Mouse (Mus musculus) kidney, adult 2 months (tissue): ENCODE measurements around the gene Cmc2. TPM values are rescaled to one million over a fixed set of nuclear protein-coding genes. Genes with fewer than 3 reads are reported as not detected.
A peak's percentile ranks its signal among the peaks of the same experiment; 100 is the strongest.

ENCODE experiments used
- DNase-seq: peaks from one replicate; pipeline ENCODE4 v3.0.0; 2021
- H3K27ac ChIP-seq: fragments of 200-500 bp; 2 replicates; pipeline ENCODE4 v1.5.1; 2012; ENCODE audit warnings: low read depth, low read length, control low read depth, inconsistent platforms; ENCODE audit not compliant: insufficient read depth
- H3K27me3 ChIP-seq: fragments of 200-500 bp; replicated peaks from 2 replicates; pipeline ENCODE4 v1.6.1; 2012; ENCODE audit warnings: mild to moderate bottlenecking, moderate library complexity, low read length, inconsistent platforms; ENCODE audit not compliant: control insufficient read depth, insufficient read depth
- H3K36me3 ChIP-seq: fragments of 200-500 bp; 2 replicates; pipeline ENCODE4 v1.6.1; 2012; ENCODE audit warnings: mild to moderate bottlenecking, moderate library complexity, low read length, inconsistent platforms; ENCODE audit not compliant: control insufficient read depth, insufficient read depth
- H3K4me1 ChIP-seq: fragments of 200-500 bp; 2 replicates; pipeline ENCODE4 v1.6.1; 2011; ENCODE audit warnings: low read length; ENCODE audit not compliant: control insufficient read depth, insufficient read depth
- H3K4me3 ChIP-seq: fragments of 200-500 bp; 2 replicates; pipeline ENCODE4 v1.5.1; 2011; ENCODE audit warnings: mild to moderate bottlenecking, low read depth, low read length, control low read depth; ENCODE audit not compliant: insufficient read depth
- CTCF ChIP-seq: fragments of 200-500 bp; conservative IDR thresholded peaks from 2 replicates; pipeline ENCODE4 v1.5.1; 2011; ENCODE audit warnings: low read depth, mild to moderate bottlenecking, control low read depth, low read length, moderate library complexity, mixed read lengths; ENCODE audit not compliant: insufficient read depth, insufficient read length
- POLR2A ChIP-seq: fragments of 200-500 bp; IDR thresholded peaks from one replicate; pipeline ENCODE4 v1.6.1; 2011; ENCODE audit warnings: low read depth, low read length, control low read depth
- WGBS: fragments of 180-500 bp; shearing (Covaris S2); methylation state at CpG from one replicate; pipeline ENCODE4 v1.1.7; 2018; 5-methylcytosine and 5-hydroxymethylcytosine counted together
- polyA plus RNA-seq: library from polyadenylated mRNA; depleted of rRNA; stranded (reverse); fragments of >200 nt; gene quantifications from 2 replicates; pipeline ENCODE4 v1.2.3, GENCODE M21; 2012

Cmc2 gene
- polyA plus RNA-seq, 1 experiment: 17.7 TPM

GRCm38 (mm10) chr8:116942284-116943058 is 21.2 kb upstream of the Cmc2 start:
- peaks cover 11% of the 10 kb centered on the region for H3K4me1 ChIP-seq
- no peaks in the 10 kb centered on the region for H3K36me3 ChIP-seq
- TF ChIP-seq POLR2A: no peak
- TF ChIP-seq CTCF: no peak
- H3K4me3 ChIP-seq: no peak overlapping the region
- DNase-seq: no peak
- 76% methylated on average over 12 of the region's 12 CpGs for whole genome bisulfite sequencing
- H3K27ac ChIP-seq: no peak overlapping the region
- no peaks in the 10 kb centered on the region for H3K27me3 ChIP-seq

- TF ChIP-seq CTCF (no peak), POLR2A (no peak)
Measured at GRCm38 (mm10) chr8:116935506-116935905, 14.3 kb upstream of the Cmc2 start.

GRCm38 (mm10) chr8:116934976-116935375 is 13.7 kb upstream of the Cmc2 start:
- Histone ChIP-seq H3K27me3 (no peaks in the 10 kb centered on the region), H3K36me3 (no peaks in the 10 kb centered on the region), H3K4me3 (no peak overlapping the region), H3K4me1 (no peaks in the 10 kb centered on the region), H3K27ac (no peak overlapping the region)
- TF ChIP-seq CTCF (no peak), POLR2A (no peak)
- WGBS: 96% methylated on average over 4 of the region's 4 CpGs
- DNase-seq: no peak

More at GRCm38 (mm10) chr8:116935506-116935905, 14.3 kb upstream of the Cmc2 start:
- Histone ChIP-seq H3K27me3 (no peaks in the 10 kb centered on the region), H3K36me3 (no peaks in the 10 kb centered on the region), H3K27ac (no peak overlapping the region), H3K4me1 (no peaks in the 10 kb centered on the region), H3K4me3 (no peak overlapping the region)
- no peak for DNase-seq
- 93% methylated on average over 6 of the region's 6 CpGs for WGBS

- no peaks in the 10 kb centered on the region for H3K36me3 ChIP-seq
- H3K4me1 ChIP-seq: no peaks in the 10 kb centered on the region
- H3K4me3 ChIP-seq: no peak overlapping the region
- DNase-seq: no peak
- no peaks in the 10 kb centered on the region for H3K27me3 ChIP-seq
- TF ChIP-seq CTCF: no peak
- no peak for TF ChIP-seq POLR2A
- no peak overlapping the region for H3K27ac ChIP-seq
- WGBS: 93% methylated on average over 5 of the region's 5 CpGs
Measured at GRCm38 (mm10) chr8:116928588-116928987, 7.3 kb upstream of the Cmc2 start.

GRCm38 (mm10) chr8:116927880-116928279 is 6.6 kb upstream of the Cmc2 start:
- no peak for TF ChIP-seq POLR2A
- TF ChIP-seq CTCF: peak; percentile 63
- Histone ChIP-seq H3K27ac (no peak overlapping the region), H3K27me3 (no peaks in the 10 kb centered on the region), H3K4me3 (no peak overlapping the region), H3K36me3 (no peaks in the 10 kb centered on the region), H3K4me1 (no peaks in the 10 kb centered on the region)
- peak; percentile 38 for DNase-seq
- WGBS: 86% methylated on average over 9 of the region's 9 CpGs

GRCm38 (mm10) chr8:116923526-116923925 is 2.3 kb upstream of the Cmc2 start:
- WGBS: 84% methylated on average over 8 of the region's 8 CpGs
- Histone ChIP-seq H3K4me1 (peaks cover 3% of the 10 kb centered on the region; the same call in 1 of the 2 replicates), H3K36me3 (no peaks in the 10 kb centered on the region), H3K27ac (no peak overlapping the region), H3K27me3 (no peaks in the 10 kb centered on the region), H3K4me3 (no peak overlapping the region)
- no peak for DNase-seq
- TF ChIP-seq POLR2A: no peak

GRCm38 (mm10) chr8:116922060-116922757 is 954 bp upstream of the Cmc2 start:
- Histone ChIP-seq H3K4me1 (peaks cover 3% of the 10 kb centered on the region; the same call in 1 of the 2 replicates), H3K36me3 (no peaks in the 10 kb centered on the region), H3K27ac (peak overlapping the region; percentile 76), H3K4me3 (peak overlapping the region; percentile 84), H3K27me3 (no peaks in the 10 kb centered on the region)
- 17% methylated on average over 17 of the region's 17 CpGs for WGBS
- no peak for DNase-seq
- no peak for TF ChIP-seq POLR2A
- TF ChIP-seq CTCF: no peak
